8 mouse cellular contexts compared by ENCODE assay signal in genomic region chr11:97744718-97745330, GRCm38 (mm10). TPM values are rescaled to one million over a fixed set of nuclear protein-coding genes. Genes with fewer than 3 reads are reported as not detected.
DNase-seq lines count a peak whose midpoint lies in the region; ATAC-seq lines count a peak whose summit lies in the region.

No protein-coding gene starts in this region.

- WGBS in hindbrain, embryonic 12.5 days: under 1% methylated on average over 27 of the region's 57 CpGs

- peak overlapping the region; percentile 84 for H3K4me2 ChIP-seq in hindbrain, embryonic 12.5 days (replicated peaks)

- H3K9ac ChIP-seq in hindbrain, embryonic 12.5 days: peak overlapping the region; percentile 89

- H3K4me3 ChIP-seq in hindbrain, embryonic 12.5 days: peak overlapping the region; percentile 84

- peaks cover 37% of the 10 kb centered on the region for H3K36me3 ChIP-seq in hindbrain, embryonic 12.5 days

- H3K4me1 ChIP-seq in hindbrain, embryonic 12.5 days: peaks cover 28% of the 10 kb centered on the region

- DNase-seq in NIH3T3 (ENCODE audit: low read depth): peak; percentile 99
- DNase-seq in cerebellum, postnatal 10 days: peak; percentile 99 to 100
- DNase-seq in frontal cortex, postnatal 10 days (ENCODE audit: low spot score in 2 of 2): peak; percentile 98
- peak; percentile 99 for DNase-seq in layer of hippocampus, postnatal 14 days (ENCODE audit: low spot score in 2 of 2)
- peak; percentile 99 for DNase-seq in lung, postnatal 14 days
- peak; percentile 98 for DNase-seq in retina, adult 2 months (ENCODE audit: low read depth, low spot score)
- DNase-seq in thymus, postnatal 36 days: peak; percentile 99

- H3K9me3 ChIP-seq in hindbrain, embryonic 12.5 days (replicated peaks): no peaks in the 10 kb centered on the region

- peak overlapping the region; percentile 97 for H3K27ac ChIP-seq in hindbrain, embryonic 12.5 days

- no peaks in the 10 kb centered on the region for H3K27me3 ChIP-seq in hindbrain, embryonic 12.5 days

- peak; percentile 96 for ATAC-seq in hindbrain, embryonic 12.5 days (ENCODE audit: low FRiP score)

RNA-seq across cellular contexts. Expression of gene Pip4k2b, which starts 0.3 kb away (rescaled TPM):
- 2.6 and 3.4 TPM in 2 replicates for polyA plus RNA-seq in hindbrain, embryonic 12.5 days (2016; fragmentation: Nextera tagmentation; extraction: Ambion mirVana)
- 100 to 1,000 TPM; 115 to 118 TPM for total RNA-seq in layer of hippocampus, postnatal 14 days (2021)

RNA-seq across cellular contexts. Expression of gene Cwc25, which starts 21.5 kb away (rescaled TPM):
- 22.0 and 25.4 TPM in 2 replicates for polyA plus RNA-seq in hindbrain, embryonic 12.5 days (2016; fragmentation: Nextera tagmentation; extraction: Ambion mirVana)
- total RNA-seq in layer of hippocampus, postnatal 14 days (2021): 10 to 100 TPM; 21.3 to 21.4 TPM

RNA-seq across cellular contexts. Expression of gene 1700001P01Rik, which starts 30.9 kb away (rescaled TPM):
- polyA plus RNA-seq in hindbrain, embryonic 12.5 days (2016; fragmentation: Nextera tagmentation; extraction: Ambion mirVana): 0.68 and 0.98 TPM in 2 replicates
- 1 to 10 TPM in 1 of 2 experiments, under 1 TPM in 1; 0.58 to 2.0 TPM for total RNA-seq in layer of hippocampus, postnatal 14 days (2021)

RNA-seq across cellular contexts. Expression of gene Rpl23, which starts 37.4 kb away (rescaled TPM):
- 347 and 376 TPM in 2 replicates for polyA plus RNA-seq in hindbrain, embryonic 12.5 days (2016; fragmentation: Nextera tagmentation; extraction: Ambion mirVana)
- total RNA-seq in layer of hippocampus, postnatal 14 days (2021): 100 to 1,000 TPM; 372 to 419 TPM

RNA-seq across cellular contexts. Expression of gene Psmb3, which starts 41.6 kb away (rescaled TPM):
- polyA plus RNA-seq in hindbrain, embryonic 12.5 days (2016; fragmentation: Nextera tagmentation; extraction: Ambion mirVana): 375 and 438 TPM in 2 replicates
- total RNA-seq in layer of hippocampus, postnatal 14 days (2021): 100 to 1,000 TPM; 140 to 149 TPM

Comparison
In these comparisons a context has a peak if more than half of its experiments do, and no peak if none do; other contexts are left out.
1. Peak in every context shown above with its lines: DNase-seq, ATAC-seq, H3K4me3 ChIP-seq and H3K27ac ChIP-seq.